Mouse (Mus musculus) small intestine, adult 2 months (tissue): ENCODE results near the gene Inhbe. TPM values are rescaled to one million over a fixed set of nuclear protein-coding genes. Genes with fewer than 3 reads are reported as not detected.
A peak's percentile ranks its signal among the peaks of the same experiment; 100 is the strongest.
"Not testable (repeated sequence)": the region's sequence is repeated elsewhere in the genome, so short reads cannot be mapped to it uniquely, and the experiment has no call there.

Source experiments
- H3K27ac ChIP-seq: fragments of 200-500 bp; 2 replicates; pipeline ENCODE4 v1.5.1; 2012; ENCODE audit warnings: low read depth, low read length, control low read depth, inconsistent platforms; ENCODE audit not compliant: insufficient read depth
- H3K27me3 ChIP-seq: fragments of 200-500 bp; 2 replicates; pipeline ENCODE4 v1.6.1; 2012; ENCODE audit warnings: mild to moderate bottlenecking, moderate library complexity, low read length, inconsistent platforms; ENCODE audit not compliant: control insufficient read depth, insufficient read depth
- H3K36me3 ChIP-seq: fragments of 200-500 bp; 2 replicates; pipeline ENCODE4 v1.6.1; 2012; ENCODE audit warnings: mild to moderate bottlenecking, low read length, control low read depth, inconsistent platforms; ENCODE audit not compliant: control insufficient read depth, insufficient read depth
- H3K4me1 ChIP-seq: fragments of 200-500 bp; 2 replicates; pipeline ENCODE4 v1.6.1; 2012; ENCODE audit warnings: low read length, inconsistent platforms, mixed read lengths; ENCODE audit not compliant: control insufficient read depth, insufficient read depth, insufficient read length
- H3K4me3 ChIP-seq: fragments of 200-500 bp; 2 replicates; pipeline ENCODE4 v1.5.1; 2012; ENCODE audit warnings: low read depth, mild to moderate bottlenecking, control low read depth, inconsistent platforms, low read length, moderate library complexity
- CTCF ChIP-seq: fragments of 200-500 bp; IDR thresholded peaks from 2 replicates; pipeline ENCODE4 v1.5.1; 2012; ENCODE audit warnings: low read depth, mild to moderate bottlenecking, control low read depth, inconsistent platforms, low read length, moderate library complexity, mixed read lengths; ENCODE audit not compliant: insufficient replicate concordance, insufficient read length; ENCODE audit errors: extremely low read depth
- POLR2A ChIP-seq: fragments of 200-500 bp; IDR thresholded peaks from 2 replicates; pipeline ENCODE4 v1.6.1; 2012; ENCODE audit warnings: low read depth, mild to moderate bottlenecking, control low read depth, inconsistent platforms, low read length, moderate library complexity
- WGBS: fragments of 180-500 bp; shearing (Covaris S2); methylation state at CpG from one replicate; pipeline ENCODE4 v1.1.7; 2018; 5-methylcytosine and 5-hydroxymethylcytosine counted together
- polyA plus RNA-seq: library from polyadenylated mRNA; depleted of rRNA; stranded (reverse); fragments of >200 nt; gene quantifications from 2 replicates; pipeline ENCODE4 v1.2.3, GENCODE M21; 2012; rRNA removed

Gene Inhbe
- polyA plus RNA-seq, 1 experiment = not detected

DNA sequence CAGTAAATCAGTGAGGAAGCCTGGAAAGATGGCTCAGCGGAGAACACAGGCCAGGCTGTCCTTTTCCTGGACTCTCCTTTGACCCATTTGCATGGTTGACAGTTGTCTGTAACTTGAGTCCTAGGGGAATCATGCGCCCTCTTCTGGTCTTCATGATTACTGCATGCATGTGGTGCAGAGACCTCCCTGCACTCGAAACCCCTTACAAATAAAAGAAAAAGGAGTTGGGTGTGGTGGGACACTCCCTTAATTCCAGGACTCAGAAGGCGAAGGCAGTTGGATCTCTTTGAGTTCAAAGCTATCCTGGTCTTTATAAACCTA lies 41.9 kb downstream of the Inhbe start:
- Histone ChIP-seq H3K27ac (peak overlapping the region; percentile 70), H3K4me1 (no peaks in the 10 kb centered on the region), H3K4me3 (peak overlapping the region; percentile 78), H3K36me3 (peaks cover 14% of the 10 kb centered on the region), H3K27me3 (no peaks in the 10 kb centered on the region)
- peak; percentile 74; the same call in 1 of the 2 replicates for TF ChIP-seq CTCF
- TF ChIP-seq POLR2A = no peak; the same call in 1 of the 2 replicates
- WGBS = 0% methylated on average over 4 of the region's 4 CpGs

DNA sequence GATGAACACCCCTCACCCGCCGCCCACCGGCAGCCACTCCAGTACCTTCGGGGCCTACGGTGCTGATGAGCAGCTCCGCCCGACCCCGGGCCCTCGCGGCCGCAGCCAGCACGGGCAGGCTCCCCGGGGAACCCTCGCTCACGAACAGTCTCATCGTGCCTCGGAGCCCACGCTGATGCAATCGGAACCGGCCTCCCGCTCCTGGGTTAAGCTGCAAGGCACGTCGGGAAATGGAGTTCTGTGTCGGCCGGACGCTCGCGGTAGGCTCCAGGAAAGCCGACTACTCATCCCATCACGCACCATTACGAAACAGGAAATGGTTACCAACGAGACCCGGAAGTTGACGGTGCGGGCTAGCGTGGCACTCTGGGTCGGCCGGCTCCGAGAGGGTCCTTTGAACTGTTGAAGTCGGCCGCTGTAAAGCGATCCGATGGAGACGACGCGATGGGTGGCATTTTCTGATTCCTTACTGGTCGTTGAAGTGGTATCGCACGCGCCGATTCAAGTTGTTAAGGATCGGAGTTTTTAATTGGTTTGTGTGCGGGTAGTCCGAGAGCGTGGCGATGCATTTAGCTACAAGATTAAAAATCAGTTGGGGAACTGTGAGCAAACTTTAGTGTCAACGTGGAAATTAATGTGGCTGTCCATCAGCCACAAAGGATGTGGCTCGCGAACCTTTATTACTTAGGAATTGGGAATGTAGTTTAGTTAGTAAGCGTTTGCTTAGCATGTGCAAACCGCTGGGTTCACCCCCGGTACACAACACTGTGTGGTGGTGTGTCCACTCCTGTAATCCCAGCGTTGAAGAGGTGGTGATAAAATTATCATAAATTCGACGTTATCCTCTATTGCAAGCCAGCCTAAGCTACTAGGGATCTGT lies 42.5 kb downstream of the Inhbe start, which contains the start of gene Mars:
Gene Mars (minus strand): TSS at position 311 of the 880 bp plus-strand sequence.
- peaks cover 17% of the 10 kb centered on the region for H3K36me3 ChIP-seq
- no peaks in the 10 kb centered on the region for H3K27me3 ChIP-seq
- peak within 1 kb of the TSS; percentile 78 for H3K4me3 ChIP-seq
- no peaks in the 10 kb centered on the region for H3K4me1 ChIP-seq
- under 1% methylated on average over 65 of the region's 65 CpGs for WGBS
- TF ChIP-seq POLR2A = peak; percentile 62; the same call in 1 of the 2 replicates
- no peak for TF ChIP-seq CTCF
- peak within 1 kb of the TSS; percentile 70 for H3K27ac ChIP-seq

GRCm38 (mm10) chr10:127310523-127311475 lies 43.4 kb downstream of the Inhbe start:
- peak overlapping the region; percentile 78 for H3K4me3 ChIP-seq
- H3K27me3 ChIP-seq = no peaks in the 10 kb centered on the region
- WGBS = 20% methylated on average over 23 of the region's 23 CpGs
- TF ChIP-seq POLR2A (no peak), CTCF (no peak)
- peaks cover 25% of the 10 kb centered on the region for H3K36me3 ChIP-seq
- no peaks in the 10 kb centered on the region for H3K4me1 ChIP-seq
- H3K27ac ChIP-seq = peak overlapping the region; percentile 57; the same call in 1 of the 2 replicates

- H3K27ac ChIP-seq, H3K4me1 ChIP-seq, H3K27me3 ChIP-seq, H3K4me3 ChIP-seq: not testable (repeated sequence)
- peaks cover 36% of the 10 kb centered on the region for H3K36me3 ChIP-seq
- 90% methylated on average over 3 of the region's 3 CpGs for WGBS
These were observed 45.0 kb downstream of the Inhbe start for GRCm38 (mm10) chr10:127309167-127309566.

DNA sequence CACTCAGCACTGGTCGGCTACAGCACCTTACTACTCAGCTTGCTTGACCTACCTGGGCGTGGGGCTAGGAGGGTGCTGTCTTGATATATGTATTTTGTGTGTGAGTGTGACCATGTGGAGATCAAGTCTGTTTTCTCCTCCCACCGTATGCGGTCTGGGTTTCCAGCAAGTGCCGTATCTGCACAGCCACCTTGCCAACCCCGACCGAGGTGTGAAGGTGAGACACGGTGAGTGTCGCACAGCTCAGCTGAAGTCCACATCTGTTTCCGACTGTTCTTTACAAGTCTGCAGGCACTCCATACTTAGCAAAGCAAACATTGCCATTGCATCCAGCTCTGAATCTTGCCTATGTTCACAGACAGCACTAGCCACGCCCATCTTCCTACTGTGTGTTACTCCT lies 51.1 kb downstream of the Inhbe start:
- Histone ChIP-seq H3K27ac (no peak overlapping the region), H3K27me3 (no peaks in the 10 kb centered on the region), H3K36me3 (peaks cover 69% of the 10 kb centered on the region), H3K4me3 (no peak overlapping the region), H3K4me1 (no peaks in the 10 kb centered on the region)
- WGBS = 88% methylated on average over 11 of the region's 11 CpGs
- TF ChIP-seq CTCF (no peak), POLR2A (no peak)

DNA sequence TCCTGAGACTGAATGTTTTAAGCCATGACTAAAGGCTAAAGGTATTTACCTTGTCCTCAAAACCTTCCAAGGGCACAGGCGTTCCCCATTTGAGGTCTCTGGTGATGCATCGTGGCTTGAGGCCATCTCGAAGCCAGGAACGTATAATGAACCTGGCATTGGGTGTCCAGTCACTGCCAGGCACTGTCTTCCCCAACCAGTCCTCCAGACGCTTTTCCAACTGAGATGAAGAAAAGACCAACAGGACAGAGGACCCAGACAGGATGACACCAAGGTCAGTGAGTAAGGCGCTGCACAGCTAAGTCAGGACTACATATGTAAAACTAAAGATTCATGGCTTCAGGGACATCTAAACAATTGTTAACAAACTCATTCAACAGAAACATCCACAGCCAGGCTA lies 53.9 kb downstream of the Inhbe start:
- Histone ChIP-seq H3K27ac (no peak overlapping the region), H3K36me3 (peaks cover 76% of the 10 kb centered on the region), H3K4me1 (no peaks in the 10 kb centered on the region), H3K27me3 (no peaks in the 10 kb centered on the region), H3K4me3 (no peak overlapping the region)
- no peak for TF ChIP-seq CTCF
- no peak for TF ChIP-seq POLR2A
- WGBS = 94% methylated on average over 6 of the region's 6 CpGs

Other genes starting within 250 kb of the Inhbe start
- gene Os9, start 233.3 kb downstream of the Inhbe start, polyA plus RNA-seq = 59.8 and 117 TPM in 2 replicates
- gene B4galnt1, start 189.2 kb downstream of the Inhbe start, polyA plus RNA-seq = 228 and 484 TPM in 2 replicates
- gene Slc26a10, start 173.8 kb downstream of the Inhbe start, polyA plus RNA-seq = 0.56 and 0.85 TPM in 2 replicates
- 8.8 and 10.4 TPM in 2 replicates for gene Arhgef25, start 164.3 kb downstream of the Inhbe start, polyA plus RNA-seq
- gene Dtx3, start 158.7 kb downstream of the Inhbe start, polyA plus RNA-seq = 24.0 and 35.3 TPM in 2 replicates
- gene Pip4k2c, start 142.8 kb downstream of the Inhbe start, polyA plus RNA-seq = 13.8 and 31.4 TPM in 2 replicates
- gene Kif5a, start 91.1 kb downstream of the Inhbe start, polyA plus RNA-seq = 1.1 and 1.8 TPM in 2 replicates
- 92.0 and 190 TPM in 2 replicates for gene Dctn2, start 88.0 kb downstream of the Inhbe start, polyA plus RNA-seq
- gene Mbd6, start 65.4 kb downstream of the Inhbe start, polyA plus RNA-seq = 39.3 and 76.2 TPM in 2 replicates
- gene Mars, start 42.6 kb downstream of the Inhbe start, polyA plus RNA-seq = 24.0 and 30.7 TPM in 2 replicates
- 7.1 and 11.2 TPM in 2 replicates for gene Arhgap9, start 32.4 kb downstream of the Inhbe start, polyA plus RNA-seq
- 5.5 and 10.4 TPM in 2 replicates for gene Gli1, start 12.4 kb downstream of the Inhbe start, polyA plus RNA-seq
- 0.09 TPM in 1 of 2 replicates, not detected in the other for gene Inhbc, start 16.0 kb upstream of the Inhbe start, polyA plus RNA-seq
- gene R3hdm2, start 25.9 kb upstream of the Inhbe start, polyA plus RNA-seq = 42.6 and 103 TPM in 2 replicates
- gene Stac3, start 147.3 kb upstream of the Inhbe start, polyA plus RNA-seq = 0.30 and 0.51 TPM in 2 replicates
- gene Ndufa4l2, start 160.6 kb upstream of the Inhbe start, polyA plus RNA-seq = 3.8 and 5.6 TPM in 2 replicates
- 36.6 and 49.6 TPM in 2 replicates for gene Shmt2, start 168.0 kb upstream of the Inhbe start, polyA plus RNA-seq
- gene Nxph4, start 180.1 kb upstream of the Inhbe start, polyA plus RNA-seq = 0.32 and 0.41 TPM in 2 replicates